ENCODE assay signal across 9 mouse cellular contexts in genomic region chr3:27430621-27431263, GRCm38 (mm10). TPM values are rescaled to one million over a fixed set of nuclear protein-coding genes. Genes with fewer than 3 reads are reported as not detected.
DNase-seq lines count a peak whose midpoint lies in the region; ATAC-seq lines count a peak whose summit lies in the region.
"Had no signal": no experiment of that assay in that cellular context is flagged by ENCODE, and none has a peak within 500 bp of the region (broad histone marks: within the 10 kb centered on the region; RNA-seq: fewer than 3 reads in every experiment).

No protein-coding gene starts in this region.

- H3K27me3 ChIP-seq in forebrain, embryonic 14.5 days (replicated peaks; ENCODE audit: control insufficient read depth, insufficient read depth, low read length): no peaks in the 10 kb centered on the region
- no peaks in the 10 kb centered on the region for H3K27me3 ChIP-seq in forebrain, embryonic 10.5 days (ENCODE audit: poor library complexity, severe bottlenecking)

- no peaks in the 10 kb centered on the region; the same call in 1 of the 2 replicates for H3K36me3 ChIP-seq in forebrain, embryonic 14.5 days (ENCODE audit: control insufficient read depth, insufficient read depth, low read length)
- peaks cover 30% of the 10 kb centered on the region for H3K36me3 ChIP-seq in forebrain, embryonic 10.5 days (replicated peaks)

- H3K9me3 ChIP-seq in forebrain, embryonic 14.5 days (replicated peaks; ENCODE audit: control insufficient read depth, low read length): no peaks in the 10 kb centered on the region
- no peaks in the 10 kb centered on the region for H3K9me3 ChIP-seq in forebrain, embryonic 10.5 days

- WGBS in forebrain, embryonic 14.5 days: 76% methylated on average over 13 of the region's 13 CpGs
- WGBS in forebrain, embryonic 10.5 days: 86% methylated on average over 13 of the region's 13 CpGs

- H3K4me2 ChIP-seq in forebrain, embryonic 14.5 days (ENCODE audit: low read length): no peak overlapping the region

- H3K4me3 ChIP-seq in forebrain, embryonic 14.5 days (ENCODE audit: low read depth, low read length): no peak overlapping the region
- no peak overlapping the region for H3K4me3 ChIP-seq in forebrain, embryonic 10.5 days

- no peak overlapping the region for H3K27ac ChIP-seq in forebrain, embryonic 14.5 days (ENCODE audit: low read depth, low read length)
- no peak overlapping the region for H3K27ac ChIP-seq in forebrain, embryonic 10.5 days

- H3K4me1 ChIP-seq in forebrain, embryonic 14.5 days (ENCODE audit: control insufficient read depth, insufficient read depth, low read length): no peaks in the 10 kb centered on the region
- peaks cover 16% of the 10 kb centered on the region for H3K4me1 ChIP-seq in forebrain, embryonic 10.5 days

- peak; percentile 47 for DNase-seq in forebrain, embryonic 14.5 days (ENCODE audit: low spot score)
- DNase-seq in forebrain, embryonic 10.5 days (ENCODE audit: extremely low spot score, low spot score): no peak
- peak; percentile 17 for DNase-seq in retina, postnatal 1 day
- no peak for DNase-seq in retina, embryonic 14.5 days (ENCODE audit: low spot score)
- DNase-seq in heart, adult 8-10 months (ENCODE audit: low spot score): peak; percentile 25
- DNase-seq in kidney, postnatal 36 days: peak; percentile 57 to 64
- no peak for DNase-seq in frontal cortex, postnatal 36 days (ENCODE audit: low spot score in 2 of 2)

- ATAC-seq in forebrain, embryonic 14.5 days: 0 out of 2 replicates have a peak, but pooled peaks have one; percentile 46
- no peak for ATAC-seq in megakaryocyte progenitor cell, adult 5-6 weeks (replicated peaks; ENCODE audit: poor library complexity)

- H3K9ac ChIP-seq in forebrain, embryonic 14.5 days (ENCODE audit: low read length): no peak overlapping the region

RNA-seq across cellular contexts. Expression of gene Ghsr, which starts 59.6 kb away (rescaled TPM):
- polyA plus RNA-seq in forebrain, embryonic 14.5 days (2014; fragmentation: Nextera tagmentation; extraction: Ambion mirVana): not detected in 2 replicates
- 0.04 TPM in 1 of 2 replicates, not detected in the other for polyA plus RNA-seq in forebrain, embryonic 10.5 days (2016; fragmentation: Nextera tagmentation; extraction: Ambion mirVana)
- not detected for total RNA-seq in heart, adult 8-10 months (2022)
- not detected in 2 replicates for total RNA-seq in megakaryocyte progenitor cell, adult 5-6 weeks (2015)
- total RNA-seq in megakaryocyte progenitor cell, adult 5-6 weeks (2017): not detected in 2 replicates
- polyA plus RNA-seq: intestine, embryonic 14.5 days had no signal

Comparison
In these comparisons a context has a peak if more than half of its experiments do, and no peak if none do; other contexts are left out.
1. DNase-seq: peak in forebrain, embryonic 14.5 days (single experiment), retina, postnatal 1 day (single experiment), heart, adult 8-10 months (single experiment) and kidney, postnatal 36 days (2 of 2); none in forebrain, embryonic 10.5 days (single experiment), retina, embryonic 14.5 days (single experiment) and frontal cortex, postnatal 36 days (0 of 2).